Mouse (Mus musculus): ENCODE data around the gene Cep78.

Cep78 gene

DNA sequence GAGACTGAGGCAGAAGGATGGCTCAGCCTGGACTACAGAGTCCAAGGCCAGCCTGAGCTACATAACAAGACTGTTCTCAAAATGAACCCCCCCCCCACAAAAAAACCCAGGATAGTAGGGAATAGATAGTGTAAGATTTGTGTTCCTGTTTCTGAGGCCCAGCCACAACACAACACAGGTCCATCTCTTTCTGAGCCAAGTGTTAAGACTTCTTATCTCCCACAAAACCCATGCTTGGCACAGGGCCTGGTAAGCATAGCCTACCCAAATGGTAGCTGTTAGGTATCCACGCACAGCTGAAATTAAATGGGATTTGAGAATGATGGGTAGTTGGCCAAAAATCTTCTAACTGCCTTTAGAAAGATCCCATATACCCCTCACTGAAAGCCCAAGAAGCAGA lies 74.3 kb downstream of the Cep78 start:
- DNase-seq (ENCODE audit: low spot score), result peak; percentile 8

DNA sequence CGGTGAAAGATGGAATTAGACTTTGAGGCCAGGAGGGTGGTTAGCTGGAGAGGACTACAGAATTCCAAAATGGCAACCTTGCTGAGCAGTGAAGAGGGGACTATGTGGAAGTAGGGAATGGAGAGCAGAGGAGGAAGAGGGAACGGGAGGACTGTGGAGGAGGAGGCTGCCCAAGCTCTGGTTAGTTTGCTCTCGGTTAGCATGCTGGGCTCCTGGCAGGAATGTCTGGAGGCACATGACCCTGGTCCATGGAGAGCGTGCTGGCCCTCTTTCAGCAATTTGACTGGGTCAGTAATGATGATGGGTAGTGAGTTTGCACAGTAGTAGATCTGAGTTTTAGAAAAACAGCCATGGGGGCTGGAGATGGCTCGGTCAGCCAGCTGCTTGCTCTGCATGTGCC lies 76.8 kb downstream of the Cep78 start:
- no peak for DNase-seq (ENCODE audit: low spot score)
